Comparison of ENCODE assay signal across 11 mouse cellular contexts in the genomic region with DNA sequence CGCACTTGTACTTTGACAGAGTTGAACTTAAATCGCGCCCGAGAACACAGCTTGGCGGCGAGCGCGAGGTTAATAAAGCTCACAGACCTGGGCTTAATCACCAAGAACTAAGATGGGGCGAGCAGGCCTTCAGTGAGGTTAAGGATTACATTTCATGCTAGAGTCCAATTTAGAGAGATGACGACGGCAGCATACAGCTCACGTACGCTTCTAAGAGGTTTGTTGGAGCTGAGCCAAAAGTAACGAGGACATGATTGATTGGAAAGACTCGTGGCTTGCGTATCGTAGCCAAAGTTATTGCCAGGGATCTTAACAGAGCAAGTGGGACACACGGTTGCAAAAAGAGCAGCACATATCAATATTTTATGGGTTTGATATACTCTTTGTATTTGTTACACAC. TPM values are rescaled to one million over a fixed set of nuclear protein-coding genes. Genes with fewer than 3 reads are reported as not detected.
DNase-seq lines count a peak whose midpoint lies in the region; ATAC-seq lines count a peak whose summit lies in the region.
"Had no signal": no experiment of that assay in that cellular context is flagged by ENCODE, and none has a peak within 500 bp of the region (broad histone marks: within the 10 kb centered on the region; RNA-seq: fewer than 3 reads in every experiment).

No protein-coding gene starts in this region.

- H3K36me3 ChIP-seq in heart, embryonic 12.5 days, result no peaks in the 10 kb centered on the region
- H3K36me3 ChIP-seq in neural tube, embryonic 11.5 days (ENCODE audit: control insufficient read depth, insufficient read depth, low read length), result no peaks in the 10 kb centered on the region
- H3K36me3 ChIP-seq in limb, embryonic 11.5 days (ENCODE audit: control insufficient read depth, insufficient read depth, low read length), result no peaks in the 10 kb centered on the region

- H3K4me3 ChIP-seq in heart, embryonic 12.5 days, result no peak overlapping the region
- no peak overlapping the region for H3K4me3 ChIP-seq in neural tube, embryonic 11.5 days (ENCODE audit: low read depth, low read length)
- no peak overlapping the region for H3K4me3 ChIP-seq in limb, embryonic 11.5 days (ENCODE audit: low read depth, low read length)

- peak overlapping the region; percentile 19; the same call in 1 of the 2 replicates for H3K4me2 ChIP-seq in heart, embryonic 12.5 days
- H3K4me2 ChIP-seq in neural tube, embryonic 11.5 days (ENCODE audit: low read depth), result no peak overlapping the region
- no peak overlapping the region for H3K4me2 ChIP-seq in limb, embryonic 11.5 days (ENCODE audit: low read depth, severe bottlenecking)

- no peaks in the 10 kb centered on the region for H3K9me3 ChIP-seq in heart, embryonic 12.5 days (replicated peaks)
- no peaks in the 10 kb centered on the region for H3K9me3 ChIP-seq in neural tube, embryonic 11.5 days (ENCODE audit: control insufficient read depth, low read length)
- no peaks in the 10 kb centered on the region for H3K9me3 ChIP-seq in limb, embryonic 11.5 days (ENCODE audit: control insufficient read depth, low read length)

- no peak overlapping the region for H3K27ac ChIP-seq in heart, embryonic 12.5 days (ENCODE audit: poor library complexity, severe bottlenecking)
- no peak overlapping the region for H3K27ac ChIP-seq in neural tube, embryonic 11.5 days (ENCODE audit: low read depth, low read length)
- H3K27ac ChIP-seq in limb, embryonic 11.5 days (replicated peaks; ENCODE audit: low read depth, low read length), result no peak overlapping the region

- no peak overlapping the region for H3K9ac ChIP-seq in heart, embryonic 12.5 days
- H3K9ac ChIP-seq in neural tube, embryonic 11.5 days (ENCODE audit: low read length), result no peak overlapping the region
- H3K9ac ChIP-seq in limb, embryonic 11.5 days (ENCODE audit: low read length), result no peak overlapping the region

- H3K4me1 ChIP-seq in heart, embryonic 12.5 days (replicated peaks), result 0 out of 2 replicates have a peak, but pooled peaks cover 3% of the 10 kb centered on the region
- H3K4me1 ChIP-seq in neural tube, embryonic 11.5 days (ENCODE audit: control insufficient read depth, insufficient read depth, low read length), result no peaks in the 10 kb centered on the region
- H3K4me1 ChIP-seq in limb, embryonic 11.5 days (ENCODE audit: control insufficient read depth, insufficient read depth, low read length), result no peaks in the 10 kb centered on the region

- no peaks in the 10 kb centered on the region for H3K27me3 ChIP-seq in heart, embryonic 12.5 days (replicated peaks)
- H3K27me3 ChIP-seq in neural tube, embryonic 11.5 days (ENCODE audit: control insufficient read depth, insufficient read depth, low read length), result no peaks in the 10 kb centered on the region
- no peaks in the 10 kb centered on the region for H3K27me3 ChIP-seq in limb, embryonic 11.5 days (ENCODE audit: control insufficient read depth, insufficient read depth, low read length)

- intact Hi-C loops in heart, postnatal 36 days (cut with DNase I), result no loop called here

- no peak for DNase-seq in heart, postnatal 36 days
- DNase-seq in neural tube, embryonic 11.5 days (ENCODE audit: low spot score), result peak; percentile 36
- no peak for DNase-seq in neural tube, embryonic 10.5 days (ENCODE audit: extremely low spot score, low spot score)
- peak; percentile 42 for DNase-seq in limb, embryonic 11.5 days (ENCODE audit: low spot score)
- DNase-seq in layer of hippocampus, adult 9-11 months, result no peak
- DNase-seq in cerebellum, postnatal 4 days (ENCODE audit: low spot score in 2 of 2), result no peak
- DNase-seq: adrenal gland, adult 2 months; cerebellum, postnatal 25 days; lung, adult 2 months had no signal

- whole genome bisulfite sequencing in heart, embryonic 12.5 days, result 52% methylated on average over 18 of the region's 18 CpGs
- WGBS in neural tube, embryonic 11.5 days, result 64% methylated on average over 18 of the region's 18 CpGs
- WGBS in limb, embryonic 11.5 days, result 47% methylated on average over 18 of the region's 18 CpGs

- no peak for ATAC-seq in heart, embryonic 12.5 days (ENCODE audit: insufficient number of reproducible peaks, low FRiP score)
- ATAC-seq in neural tube, embryonic 11.5 days (ENCODE audit: insufficient read depth, low FRiP score, low TSS enrichment), result no peak
- no peak for ATAC-seq in limb, embryonic 11.5 days (ENCODE audit: insufficient number of reproducible peaks, low FRiP score, low TSS enrichment, low read depth)
- no peak for ATAC-seq in erythroid progenitor cell, adult 5-6 weeks (replicated peaks; ENCODE audit: low FRiP score, poor library complexity, severe bottlenecking)

RNA-seq across cellular contexts. Expression of gene Tspan8, which starts 30.3 kb away (rescaled TPM):
- 2.1 and 3.1 TPM in 2 replicates for polyA plus RNA-seq in heart, embryonic 12.5 days (2016; fragmentation: Nextera tagmentation; extraction: Ambion mirVana)
- 1 to 10 TPM; 2.7 to 3.1 TPM for total RNA-seq in heart, postnatal 36 days (2021)
- polyA plus RNA-seq in neural tube, embryonic 11.5 days (2014; fragmentation: Nextera tagmentation; extraction: Ambion mirVana), result 0.28 and 0.76 TPM in 2 replicates
- 0.39 and 0.77 TPM in 2 replicates for polyA plus RNA-seq in limb, embryonic 11.5 days (2014; fragmentation: Nextera tagmentation; extraction: Ambion mirVana)
- 170 and 197 TPM in 2 replicates for total RNA-seq in erythroid progenitor cell, adult 5-6 weeks (2015; ENCODE audit: low replicate concordance)
- 236 and 244 TPM in 2 replicates for total RNA-seq in erythroid progenitor cell, adult 5-6 weeks (2017; ENCODE audit: low replicate concordance)
- polyA plus RNA-seq: adrenal gland, adult 2 months had no signal

Comparison
In these comparisons a context has a peak if more than half of its experiments do, and no peak if none do; other contexts are left out.
1. DNase-seq: peak in neural tube, embryonic 11.5 days (single experiment) and limb, embryonic 11.5 days (single experiment); none in heart, postnatal 36 days (0 of 2), neural tube, embryonic 10.5 days (single experiment), layer of hippocampus, adult 9-11 months (single experiment) and cerebellum, postnatal 4 days (0 of 2).